Mouse (Mus musculus): Measurements from ENCODE around the gene Rpl39l. TPM values are rescaled to one million over a fixed set of nuclear protein-coding genes. Genes with fewer than 3 reads are reported as not detected.
"Not testable (repeated sequence)": the region's sequence is repeated elsewhere in the genome, so short reads cannot be mapped to it uniquely, and the experiment has no call there.

Rpl39l gene
- polyA plus RNA-seq, 1 experiment from 2014 or later = not detected

DNA sequence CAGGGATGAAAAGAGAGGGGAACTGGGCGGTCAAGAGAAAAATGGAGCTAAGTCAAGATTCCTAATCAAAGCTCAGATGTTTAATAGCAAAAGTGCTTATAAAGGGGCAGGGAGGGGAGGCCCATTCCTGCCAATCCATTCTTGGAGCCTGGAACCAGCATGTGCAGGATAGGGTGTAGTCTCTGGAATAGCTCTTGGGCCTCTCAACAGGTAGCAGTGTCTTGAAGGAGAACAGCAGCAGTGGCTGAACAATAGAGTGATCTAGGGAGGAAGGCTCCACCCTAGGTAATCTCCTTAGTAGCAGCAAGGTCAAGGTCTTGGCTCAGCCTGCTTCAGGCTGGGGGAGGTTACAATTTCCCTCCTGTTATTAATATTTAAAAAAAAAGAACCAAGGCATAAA is 46.3 kb downstream of the Rpl39l start:
- H3K4me1 ChIP-seq; H3K4me3 ChIP-seq; ATAC-seq; H3K27ac ChIP-seq; H3K9ac ChIP-seq; H3K9me3 ChIP-seq (replicated peaks); H3K4me2 ChIP-seq; H3K27me3 ChIP-seq; H3K36me3 ChIP-seq (ENCODE audit: poor library complexity, severe bottlenecking): not testable (repeated sequence)
- WGBS = 91% methylated on average over 1 of the region's 1 CpGs

GRCm38 (mm10) chr16:10217020-10217419 is 47.0 kb downstream of the Rpl39l start:
- not testable (repeated sequence) for H3K36me3 ChIP-seq (ENCODE audit: poor library complexity, severe bottlenecking); H3K9me3 ChIP-seq (replicated peaks); H3K4me3 ChIP-seq; H3K27ac ChIP-seq; H3K27me3 ChIP-seq; H3K4me2 ChIP-seq; H3K4me1 ChIP-seq; ATAC-seq; H3K9ac ChIP-seq
- WGBS = 89% methylated on average over 2 of the region's 2 CpGs

Other genes starting within 250 kb of the Rpl39l start
- gene Grin2a, start 174.7 kb upstream of the Rpl39l start, polyA plus RNA-seq (2015; fragmentation: Nextera tagmentation; extraction: Ambion mirVana) = 1.3 and 2.2 TPM in 2 replicates
- 0.27 and 0.30 TPM in 2 replicates for gene Atf7ip2, start 22.5 kb downstream of the Rpl39l start, polyA plus RNA-seq (2015; fragmentation: Nextera tagmentation; extraction: Ambion mirVana)
- gene Emp2, start 143.7 kb downstream of the Rpl39l start, polyA plus RNA-seq (2015; fragmentation: Nextera tagmentation; extraction: Ambion mirVana) = 2.2 and 2.3 TPM in 2 replicates
- gene Tekt5, start 225.3 kb downstream of the Rpl39l start, polyA plus RNA-seq (2015; fragmentation: Nextera tagmentation; extraction: Ambion mirVana) = 0.74 and 1.4 TPM in 2 replicates
- 51.9 and 56.4 TPM in 2 replicates for gene Nubp1, start 241.7 kb downstream of the Rpl39l start, polyA plus RNA-seq (2015; fragmentation: Nextera tagmentation; extraction: Ambion mirVana)